Mouse (Mus musculus) olfactory bulb, adult 2 months (tissue): ENCODE measurements around the gene Ece1.

Source experiments
- CTCF ChIP-seq: fragments of 200-500 bp; IDR thresholded peaks from 2 replicates; pipeline ENCODE4 v1.5.1; 2012; ENCODE audit warnings: low read depth, mild to moderate bottlenecking, low read length, moderate library complexity; ENCODE audit not compliant: insufficient read depth
- POLR2A ChIP-seq: fragments of 200-500 bp; IDR thresholded peaks from 2 replicates; pipeline ENCODE4 v1.6.1; 2012; ENCODE audit warnings: mild to moderate bottlenecking, low read depth, low read length, moderate library complexity; ENCODE audit not compliant: insufficient read depth

DNA sequence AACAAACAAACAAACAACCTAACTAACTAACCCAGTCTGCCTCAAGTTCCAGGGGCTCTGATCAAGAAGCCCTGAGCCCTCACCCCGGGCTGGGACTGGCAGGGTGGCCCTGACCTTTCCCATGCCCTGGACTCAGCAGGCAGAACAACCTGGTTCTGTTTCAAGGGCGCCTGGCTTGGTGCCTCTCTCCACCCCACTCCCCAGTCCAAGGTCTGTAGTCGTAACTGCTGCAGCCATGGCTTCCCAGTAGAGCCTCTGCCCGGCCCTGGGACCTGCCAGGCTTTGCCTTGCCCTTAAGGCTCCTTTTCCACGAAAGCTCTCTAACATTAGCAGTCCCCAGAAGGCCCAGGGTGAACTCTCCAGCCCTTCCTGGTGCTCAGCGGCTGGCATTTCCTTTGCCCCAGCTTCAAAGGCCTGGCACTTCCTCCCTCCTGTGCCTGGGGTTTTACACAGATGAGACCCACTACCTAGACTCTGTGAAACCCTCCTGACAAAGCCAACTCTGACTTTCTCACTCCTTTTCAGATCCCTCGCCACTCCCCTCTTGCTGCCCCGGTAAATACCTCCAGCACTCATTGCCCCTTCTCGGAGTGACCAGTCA lies 6.2 kb upstream of the Ece1 start:
- TF ChIP-seq POLR2A (no peak), CTCF (no peak)
